Mouse (Mus musculus): ENCODE measurements at regions not wholly inside any gene's neighbourhood (a gene's known extent, or its start where the extent isn't known, plus 50 kb on each side); places are given as distances from the start of the nearest gene placed in this dataset.
A peak's percentile ranks its signal among the peaks of the same experiment; 100 is the strongest.

DNA sequence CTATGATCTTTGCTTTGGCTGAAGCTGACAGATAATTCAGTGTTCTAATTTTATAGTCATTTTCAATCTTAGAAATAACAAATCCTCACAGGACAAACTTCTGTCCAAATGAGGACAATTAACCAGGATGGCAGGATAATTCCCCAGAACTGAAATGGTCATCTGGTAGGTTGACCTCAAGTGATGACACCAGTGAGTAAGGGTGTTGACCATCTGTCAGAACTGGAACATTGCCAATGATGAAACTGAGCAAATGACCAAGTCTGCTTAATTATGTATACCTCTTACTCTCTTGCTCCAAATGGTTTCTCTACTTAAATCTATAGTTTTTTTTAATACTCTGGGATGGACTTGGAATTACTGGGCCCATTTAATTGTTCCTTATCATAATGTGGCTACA, 1336.9 kb upstream of the Tenm3 start:
- DNase-seq (ENCODE audit: low spot score in 2 of 2) = no peak

DNA sequence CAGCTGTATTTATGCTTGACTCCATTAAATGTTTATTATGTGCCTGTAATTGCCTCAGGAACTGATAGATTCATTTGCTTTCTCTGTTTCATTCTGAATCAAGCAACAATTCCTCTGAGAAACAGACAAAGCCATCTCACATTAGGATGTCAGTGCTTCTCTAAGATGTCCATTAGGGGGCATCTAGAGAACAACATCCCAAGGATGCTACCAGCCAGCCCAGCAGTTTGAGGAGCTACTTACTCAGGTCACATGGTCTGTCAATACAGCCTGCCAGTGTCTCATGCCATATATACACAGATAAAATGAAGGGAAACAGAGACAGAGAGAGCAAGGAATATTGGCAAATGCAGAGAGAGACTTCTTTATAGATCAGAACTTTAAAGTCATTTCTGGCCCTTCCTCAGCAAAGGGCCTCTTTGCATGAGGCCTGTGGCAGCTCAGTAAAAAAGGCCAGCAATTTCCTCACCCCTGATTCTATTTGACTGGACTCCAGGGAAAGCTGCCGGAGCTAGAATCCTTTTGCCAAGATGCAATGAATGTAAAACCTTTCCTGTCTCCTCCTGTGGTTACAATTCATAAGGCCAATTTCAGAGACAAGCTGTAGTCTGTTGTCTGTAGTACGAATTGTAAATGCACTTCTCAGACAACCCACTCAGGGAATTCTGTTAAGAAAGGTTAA, 1321.2 kb upstream of the Tenm3 start:
- DNase-seq (ENCODE audit: low spot score in 2 of 2) = no peak

DNA sequence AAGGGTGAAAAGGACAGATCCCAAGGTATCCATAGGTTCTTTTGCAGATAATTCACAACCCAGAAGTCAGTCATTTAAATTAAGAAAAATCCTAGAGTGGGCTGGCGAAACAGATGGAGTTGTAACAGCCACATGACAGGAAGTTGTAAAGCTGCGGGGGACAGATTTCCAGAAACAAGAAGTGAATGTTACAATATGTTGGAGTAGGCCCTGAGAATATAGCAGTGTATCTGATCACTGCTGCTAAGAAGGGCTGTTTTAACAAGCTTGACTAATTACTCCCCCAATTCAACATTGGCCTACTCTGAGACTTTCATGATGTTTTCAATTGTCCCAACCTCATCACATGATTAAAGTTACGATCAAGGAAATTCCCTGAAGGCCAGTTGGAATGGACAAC, 1317.3 kb upstream of the Tenm3 start:
- DNase-seq (ENCODE audit: low spot score in 2 of 2) = no peak

DNA sequence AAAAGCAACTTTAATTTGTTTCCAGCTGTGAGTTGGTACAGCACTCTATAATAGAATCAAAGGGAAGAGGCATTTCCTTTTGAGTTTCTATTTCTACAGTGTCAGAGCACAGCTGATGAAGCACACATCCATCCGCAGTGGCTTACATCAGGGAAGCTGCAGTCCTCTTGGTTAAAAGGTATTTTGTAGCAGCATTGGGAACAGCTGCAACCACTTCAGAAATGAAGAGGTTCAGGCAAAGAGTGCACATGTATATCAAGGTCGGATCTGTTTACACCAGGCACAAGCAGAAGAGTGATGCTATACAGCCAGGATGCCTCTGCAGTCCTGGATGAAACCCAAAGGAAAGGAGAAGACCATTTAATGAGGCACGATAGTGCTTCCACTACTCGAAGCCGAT, 1316.6 kb upstream of the Tenm3 start:
- DNase-seq (ENCODE audit: low spot score in 2 of 2) = no peak

DNA sequence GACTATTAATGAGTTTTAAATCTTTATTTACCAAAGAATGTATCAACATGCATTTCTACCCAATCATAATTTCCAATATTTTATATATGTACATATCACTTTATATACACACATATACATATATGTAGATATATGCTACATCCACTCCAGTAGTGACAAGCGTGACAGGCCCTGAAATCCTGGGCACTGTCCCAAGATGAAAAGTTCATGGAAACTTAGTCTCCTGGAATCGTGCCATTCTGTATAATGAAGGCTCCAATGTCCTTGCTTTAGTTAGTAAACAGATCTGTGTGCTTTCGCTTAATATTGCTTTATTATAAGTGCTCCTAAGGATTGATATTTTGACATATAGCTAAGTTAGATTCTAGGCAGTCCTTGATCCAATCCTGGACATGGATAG, 1296.1 kb upstream of the Tenm3 start:
- no peak for DNase-seq (ENCODE audit: low spot score in 2 of 2)

DNA sequence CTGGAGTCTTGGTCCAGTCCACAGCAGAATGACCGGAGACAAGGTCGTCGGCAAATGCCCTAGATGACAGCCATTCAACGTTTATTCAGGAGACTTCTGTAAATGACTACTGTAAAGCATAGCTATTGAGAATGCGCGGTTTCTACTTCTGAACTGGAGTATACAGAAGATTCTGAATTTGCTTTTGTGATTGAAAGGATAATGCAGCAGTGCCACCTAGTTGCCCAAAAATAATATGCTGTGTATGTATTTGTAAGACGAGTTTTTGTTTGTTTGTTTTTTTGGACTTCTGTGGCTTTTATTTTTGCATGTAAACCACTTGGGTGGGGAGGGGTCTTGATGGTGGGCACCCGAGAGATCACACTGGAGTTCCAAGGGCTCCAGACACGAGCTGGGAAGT, 1276.3 kb upstream of the Tenm3 start:
- peak in 1 of 2 experiments; percentile 1 for DNase-seq (ENCODE audit: low spot score in 2 of 2)

DNA sequence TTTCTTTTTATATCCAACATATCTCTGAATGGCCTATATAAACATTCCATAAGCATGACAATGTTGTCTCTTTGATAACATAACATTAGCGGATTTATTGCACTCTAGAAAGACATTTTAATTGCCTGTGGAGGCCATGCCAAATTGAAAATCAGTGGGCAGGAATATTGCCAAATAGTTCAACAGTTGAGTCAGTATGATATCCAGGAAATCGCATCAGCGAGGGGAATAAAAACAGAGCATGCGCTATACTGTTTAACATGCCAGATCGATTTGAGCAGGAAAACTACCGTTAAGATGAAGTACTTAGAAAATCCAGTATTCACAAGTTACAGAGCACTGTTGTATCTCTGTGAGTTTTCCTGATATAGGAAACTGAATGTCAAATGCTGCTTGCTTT, 1238.6 kb upstream of the Tenm3 start:
- no peak for DNase-seq (ENCODE audit: low spot score in 2 of 2)

DNA sequence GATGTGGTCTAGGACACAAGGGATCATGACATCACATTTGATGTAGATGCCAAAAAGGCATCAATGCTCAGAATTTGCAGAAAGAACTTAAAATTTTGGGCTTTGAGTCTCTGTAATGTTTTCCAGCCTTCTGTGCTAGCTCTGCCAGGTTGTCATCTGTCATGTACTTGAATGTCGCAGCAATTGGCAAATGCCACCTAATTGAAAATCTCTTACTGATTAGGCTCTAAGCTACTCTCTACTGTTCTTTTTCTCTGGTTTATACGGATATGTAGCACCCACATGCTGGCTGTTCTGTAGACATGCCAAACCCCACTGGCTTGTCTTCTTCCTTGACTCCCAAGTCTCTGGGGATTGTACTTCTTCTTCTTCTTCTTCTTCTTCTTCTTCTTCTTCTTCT, 1193.3 kb upstream of the Tenm3 start:
- no peak for DNase-seq (ENCODE audit: low spot score in 2 of 2)

DNA sequence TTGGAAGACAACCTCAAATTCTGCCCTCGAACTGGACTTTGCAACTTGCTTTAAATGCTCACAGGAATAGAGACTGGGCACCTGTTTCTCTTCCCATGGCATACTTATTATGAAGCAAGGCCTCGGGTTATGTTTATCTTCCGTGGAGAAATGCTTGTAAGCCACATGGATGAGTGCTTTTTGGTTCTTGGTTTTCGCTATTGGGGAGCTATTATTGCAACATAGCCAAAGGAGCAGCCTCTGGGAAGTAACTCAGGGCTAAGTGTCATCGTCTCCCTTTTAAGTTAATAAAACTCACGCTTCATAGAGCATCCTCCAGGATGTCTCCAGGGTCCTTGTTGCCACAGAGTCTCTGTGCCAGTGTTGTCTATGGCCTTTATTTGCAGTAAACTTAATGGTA, 1183.8 kb upstream of the Tenm3 start:
- no peak for DNase-seq (ENCODE audit: low spot score in 2 of 2)

DNA sequence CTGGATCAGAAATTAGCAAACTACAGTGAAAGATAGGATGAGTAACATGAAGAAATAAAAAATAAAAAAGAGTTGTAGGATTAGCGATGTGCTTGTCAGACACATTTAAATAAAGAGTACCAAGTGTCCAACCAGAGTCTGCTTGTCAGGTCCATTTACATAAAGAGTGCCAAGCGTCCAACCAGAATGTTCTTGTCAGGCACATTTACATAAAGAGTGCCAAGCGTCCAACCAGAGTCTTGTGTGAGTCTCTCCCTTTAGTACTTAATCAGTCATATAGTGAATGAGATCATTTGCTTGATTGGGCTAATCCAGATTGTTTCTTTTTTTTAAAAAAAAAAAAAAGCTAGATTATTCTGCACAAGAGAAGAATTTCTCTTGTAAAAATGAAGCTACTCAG, 1163.8 kb upstream of the Tenm3 start:
- no peak for DNase-seq (ENCODE audit: low spot score in 2 of 2)

DNA sequence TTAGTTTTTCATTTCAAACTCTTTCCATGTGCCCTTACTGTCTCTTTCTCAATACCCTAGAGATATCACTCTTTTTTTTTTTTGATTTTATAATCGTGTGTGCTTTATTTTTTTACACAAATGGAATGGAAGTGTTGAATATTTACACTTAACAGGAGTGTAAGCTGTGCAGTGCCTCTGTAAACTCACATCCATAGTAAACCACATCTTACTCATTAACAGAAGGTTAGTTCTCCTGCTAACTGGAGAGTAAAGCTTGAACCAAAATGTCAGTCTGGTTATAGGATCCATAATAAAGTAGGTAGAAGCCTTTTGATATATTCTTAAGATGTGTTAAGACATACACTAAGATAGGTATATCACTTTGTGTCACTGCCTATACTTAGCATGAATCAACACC, 1160.5 kb upstream of the Tenm3 start:
- DNase-seq (ENCODE audit: low spot score in 2 of 2) = no peak

DNA sequence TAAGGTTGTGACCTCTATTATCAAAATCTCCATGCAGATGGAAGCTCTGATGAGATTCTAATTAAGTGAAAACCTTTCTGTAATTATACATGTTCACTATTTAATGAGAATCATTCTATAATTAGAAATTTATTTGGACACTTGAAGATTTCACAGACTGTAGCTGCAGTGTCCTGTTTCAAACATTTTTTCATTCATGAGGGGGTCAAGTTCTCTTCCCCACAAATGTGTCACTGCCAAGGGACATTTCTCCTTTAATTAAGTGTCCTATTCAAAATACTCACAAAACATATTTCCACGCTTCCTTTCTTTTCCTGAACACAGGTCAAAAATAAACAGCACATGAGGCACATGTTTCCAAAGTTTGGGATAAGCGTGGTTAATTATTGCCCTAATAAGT, 1159.9 kb upstream of the Tenm3 start:
- no peak for DNase-seq (ENCODE audit: low spot score in 2 of 2)

DNA sequence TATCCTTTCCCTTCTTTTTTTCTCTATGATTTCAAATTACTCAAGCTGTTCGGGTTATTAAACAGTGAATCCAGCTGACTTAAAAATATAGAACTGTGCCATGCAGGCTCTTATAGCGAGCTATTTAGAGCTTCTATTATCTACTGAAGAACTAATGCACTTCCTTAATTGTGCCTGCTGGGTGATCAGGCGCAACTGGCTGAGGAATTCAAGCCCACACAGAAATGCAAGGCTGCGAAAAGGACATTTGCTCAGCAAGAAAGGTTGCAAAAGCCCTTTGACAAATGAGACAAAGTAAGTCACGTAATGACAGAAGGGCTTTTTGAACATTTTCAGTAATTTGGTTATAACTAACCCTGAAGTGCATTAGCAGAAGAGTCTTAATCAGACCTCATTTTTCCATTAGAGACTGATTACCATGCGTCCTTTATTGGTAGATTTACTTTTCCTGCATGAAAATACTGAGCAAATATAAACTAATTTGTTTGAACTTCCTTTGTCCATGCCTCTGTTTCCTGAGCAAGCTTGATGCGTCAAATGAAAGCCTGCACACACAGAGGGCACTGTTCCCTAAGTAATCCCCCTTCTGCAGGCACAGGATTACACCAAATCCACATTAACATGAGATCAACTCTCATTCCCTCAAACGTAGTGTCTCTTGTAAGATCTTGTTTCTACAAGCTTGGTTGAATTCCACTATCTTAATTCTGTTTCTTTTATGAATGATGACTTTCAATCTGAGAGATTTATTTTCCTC, 1154.7 kb upstream of the Tenm3 start:
- no peak for DNase-seq (ENCODE audit: low spot score in 2 of 2)
